Mouse (Mus musculus): ENCODE measurements at regions not wholly inside any gene's neighbourhood (a gene's known extent, or its start where the extent isn't known, plus 50 kb on each side); places are given as distances from the start of the nearest gene placed in this dataset.
A peak's percentile ranks its signal among the peaks of the same experiment; 100 is the strongest.

- TF ChIP-seq CTCF (conservative IDR thresholded peaks at IDR 0.05 in 1 of 2, IDR thresholded peaks at IDR 0.05 in 1 of 2; ENCODE audit: low read depth in 2 of 2, low read length in 2 of 2) (peak; percentile 11 to 31; a peak in 2 of 4 replicates), MXI1 (IDR thresholded peaks at IDR 0.05; ENCODE audit: low read depth, low read length) (no peak)
- no peak overlapping the region for H3K4me3 ChIP-seq (replicated peaks in 1 of 3; ENCODE audit: low read depth in 2 of 3, low read length in 2 of 3, poor library complexity in 1 of 3)
- no peaks in the 10 kb centered on the region for H3K79me2 ChIP-seq (replicated peaks; ENCODE audit: control insufficient read depth, extremely low read depth, insufficient read depth, poor library complexity, severe bottlenecking)
- in situ Hi-C loops (cut with MboI; ENCODE audit: low pct_ligation_motif_present, low pct_unique_long_range_greater_than_20kb, low sequenced_read_pairs) (no loop called here), dilution Hi-C loops (cut with MboI; ENCODE audit: extremely low pct_ligation_motif_present, extremely low pct_unique_long_range_greater_than_20kb, low sequenced_read_pairs) (no loop called here)
- H3K27ac ChIP-seq (ENCODE audit: insufficient read depth, low read depth), result no peak overlapping the region
- H3K9ac ChIP-seq (ENCODE audit: insufficient read depth, low read depth), result no peak overlapping the region
- H3K36me3 ChIP-seq (replicated peaks in 1 of 2; ENCODE audit: control insufficient read depth in 1 of 2, insufficient read depth in 1 of 2, low read length in 1 of 2), result no peaks in the 10 kb centered on the region
- no peaks in the 10 kb centered on the region for H3K27me3 ChIP-seq (replicated peaks)
- H3K4me1 ChIP-seq (ENCODE audit: control insufficient read depth in 1 of 2, insufficient read depth in 2 of 2), result peaks cover 3 to 20% of the 10 kb centered on the region in 2 experiments
- no peak for DNase-seq (ENCODE audit: extremely low read depth)
- H3K9me3 ChIP-seq (replicated peaks; ENCODE audit: low read length), result no peaks in the 10 kb centered on the region
- H3K4me2 ChIP-seq (ENCODE audit: insufficient read depth, low read depth, poor library complexity, severe bottlenecking), result no peak overlapping the region; the same call in 1 of the 2 replicates
Measured at GRCm38 (mm10) chr14:14634021-14634420, 68.1 kb upstream of the Slc4a7 start.

- no peaks in the 10 kb centered on the region for H3K9me3 ChIP-seq (replicated peaks; ENCODE audit: low read length)
- in situ Hi-C loops (cut with MboI; ENCODE audit: low pct_ligation_motif_present, low pct_unique_long_range_greater_than_20kb, low sequenced_read_pairs), result no loop called here
- TF ChIP-seq HCFC1 (IDR thresholded peaks at IDR 0.05; ENCODE audit: low read depth, low read length) (no peak), SIN3A (IDR thresholded peaks at IDR 0.05; ENCODE audit: low read length) (no peak), MYC (IDR thresholded peaks at IDR 0.05; ENCODE audit: low read depth, low read length) (no peak), USF2 (conservative IDR thresholded peaks at IDR 0.05; ENCODE audit: low read depth, low read length) (no peak), UBTF (IDR thresholded peaks at IDR 0.05; ENCODE audit: low read depth, low read length) (no peak), TBP (conservative IDR thresholded peaks at IDR 0.05; ENCODE audit: low read depth, low read length) (no peak), BHLHE40 (IDR thresholded peaks at IDR 0.05; ENCODE audit: low read depth, low read length) (no peak), EP300 (IDR thresholded peaks at IDR 0.05; ENCODE audit: low read length) (no peak), E2F4 (IDR thresholded peaks at IDR 0.05; ENCODE audit: insufficient replicate concordance, low read depth, low read length) (no peak), MAZ (IDR thresholded peaks at IDR 0.05; ENCODE audit: low read depth, low read length) (no peak), TCF12 (IDR thresholded peaks at IDR 0.05; ENCODE audit: low read depth, low read length) (no peak), USF1 (IDR thresholded peaks at IDR 0.05; ENCODE audit: low read depth, low read length) (no peak), KAT2A (IDR thresholded peaks at IDR 0.05; ENCODE audit: insufficient replicate concordance, low read length) (no peak), MAX (IDR thresholded peaks at IDR 0.05; ENCODE audit: low read length) (no peak), NELFE (IDR thresholded peaks at IDR 0.05; ENCODE audit: low read depth, low read length) (no peak), ZMIZ1 (IDR thresholded peaks at IDR 0.05; ENCODE audit: low read depth, low read length) (no peak)
- no peaks in the 10 kb centered on the region for H3K27me3 ChIP-seq (replicated peaks)
- no peak overlapping the region for H3K4me3 ChIP-seq (replicated peaks in 1 of 3; ENCODE audit: low read depth in 2 of 3, low read length in 2 of 3, poor library complexity in 1 of 3)
- H3K79me2 ChIP-seq (replicated peaks; ENCODE audit: control insufficient read depth, extremely low read depth, insufficient read depth, poor library complexity, severe bottlenecking), result no peaks in the 10 kb centered on the region
- no peaks in the 10 kb centered on the region for H3K36me3 ChIP-seq (replicated peaks in 1 of 2; ENCODE audit: control insufficient read depth in 1 of 2, insufficient read depth in 1 of 2, low read length in 1 of 2)
- H3K4me1 ChIP-seq (ENCODE audit: control insufficient read depth in 1 of 2, insufficient read depth in 2 of 2), result peaks cover 0 to 20% of the 10 kb centered on the region in 2 experiments; a peak in 2 of 4 replicates
- dilution Hi-C loops (cut with MboI; ENCODE audit: extremely low pct_ligation_motif_present, extremely low pct_unique_long_range_greater_than_20kb, low sequenced_read_pairs), result no loop called here
- H3K4me2 ChIP-seq (ENCODE audit: insufficient read depth, low read depth, poor library complexity, severe bottlenecking), result no peak overlapping the region
- no peak overlapping the region for H3K9ac ChIP-seq (ENCODE audit: insufficient read depth, low read depth)
- H3K27ac ChIP-seq (ENCODE audit: insufficient read depth, low read depth), result no peak overlapping the region
- no peak for DNase-seq (ENCODE audit: extremely low read depth)
Measured at GRCm38 (mm10) chr14:14639102-14640015, 62.7 kb upstream of the Slc4a7 start.
